Comparison of ENCODE assay signal across 8 mouse cellular contexts in genomic region chr1:86492095-86493070, GRCm38 (mm10). TPM values are rescaled to one million over a fixed set of nuclear protein-coding genes. Genes with fewer than 3 reads are reported as not detected.
DNase-seq lines count a peak whose midpoint lies in the region; ATAC-seq and TF ChIP-seq lines count a peak whose summit lies in the region.

No protein-coding gene starts in this region.

- H3K4me2 ChIP-seq in heart, embryonic 16.5 days (ENCODE audit: low read depth, low read length), result no peak overlapping the region
- no peak overlapping the region for H3K4me2 ChIP-seq in limb, embryonic 12.5 days
- no peak overlapping the region for H3K4me2 ChIP-seq in midbrain, embryonic 12.5 days (replicated peaks)

- no peak overlapping the region for H3K4me3 ChIP-seq in MEL (ENCODE audit: control insufficient read depth in 1 of 2, insufficient read depth in 1 of 2, low read depth in 2 of 2, low read length in 2 of 2)
- H3K4me3 ChIP-seq in heart, embryonic 16.5 days (ENCODE audit: low read length), result no peak overlapping the region
- no peak overlapping the region for H3K4me3 ChIP-seq in limb, embryonic 12.5 days (replicated peaks)
- no peak overlapping the region for H3K4me3 ChIP-seq in midbrain, embryonic 12.5 days

- 54% methylated on average over 9 of the region's 9 CpGs for WGBS in heart, embryonic 16.5 days
- WGBS in limb, embryonic 12.5 days, result 75% methylated on average over 9 of the region's 9 CpGs
- WGBS in midbrain, embryonic 12.5 days, result 72% methylated on average over 9 of the region's 9 CpGs

- TF ChIP-seq RAD21 in MEL (IDR thresholded peaks at IDR 0.05; ENCODE audit: low read depth, low read length), result no peak

- peak overlapping the region; percentile 21; the same call in 1 of the 2 replicates for H3K9ac ChIP-seq in MEL (ENCODE audit: control insufficient read depth, low read depth, low read length, poor library complexity, severe bottlenecking)
- H3K9ac ChIP-seq in heart, embryonic 16.5 days (ENCODE audit: low read length), result peak overlapping the region; percentile 65
- H3K9ac ChIP-seq in limb, embryonic 12.5 days (replicated peaks), result 0 out of 2 replicates have a peak overlapping the region, but pooled peaks have one; percentile 31
- no peak overlapping the region for H3K9ac ChIP-seq in midbrain, embryonic 12.5 days (replicated peaks)

- peaks cover 0 to 12% of the 10 kb centered on the region in 2 experiments; a peak in 2 of 4 replicates for H3K36me3 ChIP-seq in MEL (ENCODE audit: control insufficient read depth in 1 of 2, insufficient read depth in 2 of 2, low read length in 2 of 2)
- H3K36me3 ChIP-seq in heart, embryonic 16.5 days (ENCODE audit: control insufficient read depth, insufficient read depth), result no peaks in the 10 kb centered on the region
- no peaks in the 10 kb centered on the region for H3K36me3 ChIP-seq in limb, embryonic 12.5 days
- no peaks in the 10 kb centered on the region for H3K36me3 ChIP-seq in midbrain, embryonic 12.5 days

- H3K27ac ChIP-seq in MEL (ENCODE audit: control insufficient read depth, low read depth, low read length), result no peak overlapping the region; the same call in 1 of the 2 replicates
- H3K27ac ChIP-seq in heart, embryonic 16.5 days (ENCODE audit: low read length), result peak overlapping the region; percentile 80
- 0 out of 2 replicates have a peak overlapping the region, but pooled peaks have one; percentile 85 for H3K27ac ChIP-seq in limb, embryonic 12.5 days
- H3K27ac ChIP-seq in midbrain, embryonic 12.5 days (replicated peaks), result peak overlapping the region; percentile 27; the same call in 1 of the 2 replicates

- TF ChIP-seq CTCF in MEL (IDR thresholded peaks at IDR 0.05 in 2 of 3, conservative IDR thresholded peaks at IDR 0.05 in 1 of 3; ENCODE audit: control insufficient read depth in 1 of 3, insufficient read depth in 1 of 3, low read depth in 2 of 3, low read length in 3 of 3, poor library complexity in 1 of 3, severe bottlenecking in 1 of 3), result no peak

- no peak for TF ChIP-seq EP300 in MEL (IDR thresholded peaks at IDR 0.05; ENCODE audit: low read depth in 1 of 2, low read length in 2 of 2)

- H3K27me3 ChIP-seq in MEL (ENCODE audit: control insufficient read depth in 1 of 2, insufficient read depth in 2 of 2, low read length in 2 of 2), result no peaks in the 10 kb centered on the region
- no peaks in the 10 kb centered on the region for H3K27me3 ChIP-seq in heart, embryonic 16.5 days (ENCODE audit: control insufficient read depth, insufficient read depth, low read length)
- no peaks in the 10 kb centered on the region for H3K27me3 ChIP-seq in limb, embryonic 12.5 days
- no peaks in the 10 kb centered on the region for H3K27me3 ChIP-seq in midbrain, embryonic 12.5 days

- H3K79me2 ChIP-seq in MEL (ENCODE audit: control insufficient read depth, insufficient read depth, low read length, poor library complexity), result peaks cover 13% of the 10 kb centered on the region

- H3K4me1 ChIP-seq in MEL (ENCODE audit: control insufficient read depth in 1 of 2, insufficient read depth in 2 of 2, low read length in 2 of 2), result peaks cover 7 to 18% of the 10 kb centered on the region in 2 experiments
- peaks cover 30% of the 10 kb centered on the region for H3K4me1 ChIP-seq in heart, embryonic 16.5 days (ENCODE audit: control insufficient read depth, insufficient read depth, low read length)
- H3K4me1 ChIP-seq in limb, embryonic 12.5 days (replicated peaks), result peaks cover 24% of the 10 kb centered on the region
- peaks cover 14% of the 10 kb centered on the region for H3K4me1 ChIP-seq in midbrain, embryonic 12.5 days

- ATAC-seq in heart, embryonic 16.5 days (replicated peaks; ENCODE audit: extremely low read depth, insufficient read depth, low FRiP score), result no peak
- no peak for ATAC-seq in limb, embryonic 12.5 days (ENCODE audit: insufficient number of reproducible peaks, insufficient read depth, low FRiP score, low TSS enrichment, low read depth)
- no peak for ATAC-seq in midbrain, embryonic 12.5 days (ENCODE audit: low FRiP score, low read depth)
- ATAC-seq in frontal cortex, adult (ENCODE audit: low TSS enrichment), result no peak

- DNase-seq in B cell, adult 2 months, result peak; percentile 50 to 52
- peak; percentile 48 for DNase-seq in MEL (ENCODE audit: low read depth, low spot score)
- no peak for DNase-seq in urinary bladder, postnatal 14 days (ENCODE audit: low spot score)
- DNase-seq in right cerebral cortex, postnatal 25 days, result no peak

- H3K9me3 ChIP-seq in MEL (replicated peaks; ENCODE audit: insufficient read depth, low read length), result no peaks in the 10 kb centered on the region
- no peaks in the 10 kb centered on the region for H3K9me3 ChIP-seq in heart, embryonic 16.5 days (replicated peaks; ENCODE audit: control insufficient read depth, low read length)
- H3K9me3 ChIP-seq in limb, embryonic 12.5 days, result no peaks in the 10 kb centered on the region
- H3K9me3 ChIP-seq in midbrain, embryonic 12.5 days, result no peaks in the 10 kb centered on the region

- no peak for TF ChIP-seq POLR2A in MEL (IDR thresholded peaks at IDR 0.05; ENCODE audit: control insufficient read depth in 1 of 2, insufficient read depth in 1 of 2, low read depth in 1 of 2, low read length in 2 of 2, poor library complexity in 1 of 2)

TF ChIP-seq in MEL, 35 proteins besides CTCF, POLR2A, EP300 and RAD21:
- TF ChIP-seq KAT2A (conservative IDR thresholded peaks at IDR 0.05; ENCODE audit: low read depth, low read length) (no peak), TCF12 (IDR thresholded peaks at IDR 0.05; ENCODE audit: low read depth, low read length) (0 out of 2 replicates have a peak, but pooled peaks have one; percentile 21)

RNA-seq across cellular contexts. Expression of gene Ptma, which starts 34.1 kb away (rescaled TPM):
- total RNA-seq in MEL (2012; rRNA removed), result 3,309 and 3,407 TPM in 2 replicates
- polyA plus RNA-seq in MEL (2012; ENCODE audit: insufficient read depth in 1 of 2, insufficient read length in 2 of 2, low read depth in 1 of 2, low replicate concordance in 2 of 2, missing spikeins in 1 of 2), result 1,000 to 10,000 TPM; 2,419 to 4,891 TPM
- 702 and 1,064 TPM in 2 replicates for polyA plus RNA-seq in heart, embryonic 16.5 days (2015; fragmentation: Nextera tagmentation; extraction: Ambion mirVana)
- 3,930 and 4,018 TPM in 2 replicates for polyA plus RNA-seq in limb, embryonic 12.5 days (2016; fragmentation: Nextera tagmentation; extraction: Ambion mirVana)
- polyA plus RNA-seq in midbrain, embryonic 12.5 days (2016; fragmentation: Nextera tagmentation; extraction: Ambion mirVana), result 2,626 and 2,824 TPM in 2 replicates

Comparison
In these comparisons a context has a peak if more than half of its experiments do, and no peak if none do; other contexts are left out.
1. DNase-seq: peak in B cell, adult 2 months (2 of 2) and MEL (single experiment); none in urinary bladder, postnatal 14 days (single experiment) and right cerebral cortex, postnatal 25 days (single experiment).